Mouse (Mus musculus) megakaryocyte, embryonic 14.5 days (primary cell): Measurements from ENCODE around the gene Magohb.

Experiments used
- FLI1 ChIP-seq: IDR thresholded peaks from 2 replicates; pipeline ENCODE4 v1.6.1; 2012; ENCODE audit warnings: low read length, inconsistent platforms, mixed read lengths
- GATA1 ChIP-seq: IDR thresholded peaks from 3 replicates; pipeline ENCODE4 v1.6.1; 2012; ENCODE audit warnings: mixed read lengths, low read length, inconsistent platforms, borderline replicate concordance

DNA sequence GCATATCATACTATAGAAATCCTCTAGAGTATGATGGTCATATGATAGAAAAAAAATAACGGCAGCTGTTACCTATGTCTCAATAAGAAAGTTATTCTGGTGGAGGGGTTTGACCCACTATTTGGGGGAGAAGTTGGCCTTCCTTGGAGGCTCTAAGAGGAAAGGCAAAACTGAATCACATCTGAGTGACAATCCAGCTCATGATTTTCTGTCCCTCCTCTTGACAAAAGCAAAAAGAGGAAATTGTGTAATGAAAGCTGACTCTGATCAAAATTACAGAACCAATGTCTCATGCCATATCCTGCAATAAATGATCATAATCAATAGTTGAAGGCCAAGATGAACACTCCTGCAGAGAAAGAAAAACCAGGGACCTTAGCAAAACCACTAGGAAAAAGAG is 20.7 kb downstream of the Magohb start:
- TF ChIP-seq GATA1 (no peak), FLI1 (no peak)
